Mouse (Mus musculus) liver, embryonic 14.5 days (tissue): ENCODE measurements at regions not wholly inside any gene's neighbourhood (a gene's known extent, or its start where the extent isn't known, plus 50 kb on each side); places are given as distances from the start of the nearest gene placed in this dataset.

ENCODE experiments used
- CTCF ChIP-seq: IDR thresholded peaks from 2 replicates; pipeline ENCODE4 v1.5.1; 2016; ENCODE audit warnings: antibody characterized with exemption, low read depth, control low read depth
- EP300 ChIP-seq: IDR thresholded peaks from 2 replicates; pipeline ENCODE4 v1.6.1; 2016; ENCODE audit warnings: antibody characterized with exemption, low read depth

- TF ChIP-seq CTCF (no peak), EP300 (no peak)
Observed at GRCm38 (mm10) chr1:133530698-133531097, 79.4 kb downstream of the Snrpe start.
